Mouse (Mus musculus): Measurements from ENCODE around the gene Gm9733. TPM values are rescaled to one million over a fixed set of nuclear protein-coding genes. Genes with fewer than 3 reads are reported as not detected.

Gm9733 gene
- polyA plus RNA-seq, 1 experiment from 2014 or later: not detected

Other genes with a start within 250 kb of the Gm9733 start
- not detected in 2 replicates for gene Sirpb1a, start 94.2 kb upstream of the Gm9733 start, polyA plus RNA-seq (2015; fragmentation: Nextera tagmentation; extraction: Ambion mirVana)
- gene Sirpb1b, start 242.8 kb upstream of the Gm9733 start, polyA plus RNA-seq (2015; fragmentation: Nextera tagmentation; extraction: Ambion mirVana): 0.21 TPM in 1 of 2 replicates, not detected in the other

Data from kidney, embryonic 15.5 days (tissue).